Mouse (Mus musculus): ENCODE data around the gene Platr17. TPM values are rescaled to one million over a fixed set of nuclear protein-coding genes. Genes with fewer than 3 reads are reported as not detected.

The Platr17 gene
- polyA plus RNA-seq, 1 experiment from 2014 or later = 0.41 TPM

- H3K36me3 ChIP-seq (replicated peaks; ENCODE audit: insufficient read depth, low read length) = peaks cover 36% of the 10 kb centered on the region
- H3K4me1 ChIP-seq (ENCODE audit: insufficient read depth) = peaks cover 11% of the 10 kb centered on the region
- H3K9me3 ChIP-seq (ENCODE audit: low read length) = no peaks in the 10 kb centered on the region
- H3K27me3 ChIP-seq (ENCODE audit: insufficient read depth, low read length) = no peaks in the 10 kb centered on the region
- 55% methylated on average over 18 of the region's 18 CpGs for WGBS (ENCODE audit: insufficient replicate concordance)
- peak overlapping the region; percentile 80 for H3K9ac ChIP-seq (replicated peaks)
- TF ChIP-seq EP300 (IDR thresholded peaks at IDR 0.05; ENCODE audit: low read depth) (no peak), CTCF (IDR thresholded peaks at IDR 0.05; ENCODE audit: low read depth) (no peak)
- DNase-seq (no peak), ATAC-seq (no peak)
- H3K27ac ChIP-seq (ENCODE audit: low read depth) = no peak overlapping the region; the same call in 1 of the 2 replicates
- peak overlapping the region; percentile 89 for H3K4me3 ChIP-seq (ENCODE audit: low read depth, low read length)
- peak overlapping the region; percentile 100 for H3K4me2 ChIP-seq (ENCODE audit: low read depth, low read length)
These were observed 26.4 kb downstream of the Platr17 start for GRCm38 (mm10) chr17:33931159-33931866.

GRCm38 (mm10) chr17:33931947-33932346, 27.0 kb downstream of the Platr17 start:
- DNase-seq (no peak), ATAC-seq (no peak)
- Histone ChIP-seq H3K27me3 (ENCODE audit: insufficient read depth, low read length) (no peaks in the 10 kb centered on the region), H3K36me3 (replicated peaks; ENCODE audit: insufficient read depth, low read length) (peaks cover 35% of the 10 kb centered on the region), H3K9me3 (ENCODE audit: low read length) (no peaks in the 10 kb centered on the region), H3K27ac (ENCODE audit: low read depth) (no peak overlapping the region), H3K9ac (replicated peaks) (no peak overlapping the region), H3K4me1 (ENCODE audit: insufficient read depth) (peaks cover 11% of the 10 kb centered on the region), H3K4me2 (ENCODE audit: low read depth, low read length) (no peak overlapping the region), H3K4me3 (ENCODE audit: low read depth, low read length) (no peak overlapping the region)
- TF ChIP-seq EP300 (IDR thresholded peaks at IDR 0.05; ENCODE audit: low read depth) (no peak), CTCF (IDR thresholded peaks at IDR 0.05; ENCODE audit: low read depth) (no peak)
- WGBS (ENCODE audit: insufficient replicate concordance) = 93% methylated on average over 11 of the region's 11 CpGs

- no peaks in the 10 kb centered on the region for H3K9me3 ChIP-seq (ENCODE audit: low read length)
- no peak overlapping the region for H3K4me2 ChIP-seq (ENCODE audit: low read depth, low read length)
- H3K9ac ChIP-seq (replicated peaks) = no peak overlapping the region
- no peak overlapping the region for H3K27ac ChIP-seq (ENCODE audit: low read depth)
- WGBS (ENCODE audit: insufficient replicate concordance) = 80% methylated on average over 14 of the region's 14 CpGs
- no peak for DNase-seq
- H3K27me3 ChIP-seq (ENCODE audit: insufficient read depth, low read length) = no peaks in the 10 kb centered on the region
- ATAC-seq = no peak
- peaks cover 31% of the 10 kb centered on the region for H3K36me3 ChIP-seq (replicated peaks; ENCODE audit: insufficient read depth, low read length)
- H3K4me3 ChIP-seq (ENCODE audit: low read depth, low read length) = no peak overlapping the region
- TF ChIP-seq CTCF (IDR thresholded peaks at IDR 0.05; ENCODE audit: low read depth) = no peak
- no peak for TF ChIP-seq EP300 (IDR thresholded peaks at IDR 0.05; ENCODE audit: low read depth)
- H3K4me1 ChIP-seq (ENCODE audit: insufficient read depth) = peaks cover 11% of the 10 kb centered on the region
These were observed 27.5 kb downstream of the Platr17 start for GRCm38 (mm10) chr17:33932448-33932847.

- no peak overlapping the region for H3K4me2 ChIP-seq (ENCODE audit: low read depth, low read length)
- peaks cover 25% of the 10 kb centered on the region for H3K36me3 ChIP-seq (replicated peaks; ENCODE audit: insufficient read depth, low read length)
- peaks cover 11% of the 10 kb centered on the region for H3K4me1 ChIP-seq (ENCODE audit: insufficient read depth)
- no peak overlapping the region for H3K4me3 ChIP-seq (ENCODE audit: low read depth, low read length)
- no peaks in the 10 kb centered on the region for H3K27me3 ChIP-seq (ENCODE audit: insufficient read depth, low read length)
- WGBS (ENCODE audit: insufficient replicate concordance) = 83% methylated on average over 15 of the region's 15 CpGs
- H3K9ac ChIP-seq (replicated peaks) = no peak overlapping the region
- DNase-seq (no peak), ATAC-seq (no peak)
- TF ChIP-seq EP300 (IDR thresholded peaks at IDR 0.05; ENCODE audit: low read depth) (no peak), CTCF (IDR thresholded peaks at IDR 0.05; ENCODE audit: low read depth) (no peak)
- no peaks in the 10 kb centered on the region for H3K9me3 ChIP-seq (ENCODE audit: low read length)
- H3K27ac ChIP-seq (ENCODE audit: low read depth) = no peak overlapping the region
These were observed 28.0 kb downstream of the Platr17 start for GRCm38 (mm10) chr17:33932970-33933369.

GRCm38 (mm10) chr17:33935422-33936055, 30.6 kb downstream of the Platr17 start:
- 79% methylated on average over 21 of the region's 21 CpGs for WGBS (ENCODE audit: insufficient replicate concordance)
- TF ChIP-seq CTCF (IDR thresholded peaks at IDR 0.05; ENCODE audit: low read depth) (no peak), EP300 (IDR thresholded peaks at IDR 0.05; ENCODE audit: low read depth) (no peak)
- Histone ChIP-seq H3K9ac (replicated peaks) (no peak overlapping the region), H3K36me3 (replicated peaks; ENCODE audit: insufficient read depth, low read length) (peaks cover 24% of the 10 kb centered on the region), H3K27ac (ENCODE audit: low read depth) (no peak overlapping the region), H3K4me1 (ENCODE audit: insufficient read depth) (peaks cover 19% of the 10 kb centered on the region), H3K4me2 (ENCODE audit: low read depth, low read length) (no peak overlapping the region), H3K4me3 (ENCODE audit: low read depth, low read length) (no peak overlapping the region), H3K9me3 (ENCODE audit: low read length) (no peaks in the 10 kb centered on the region), H3K27me3 (ENCODE audit: insufficient read depth, low read length) (no peaks in the 10 kb centered on the region)
- ATAC-seq (no peak), DNase-seq (no peak)

GRCm38 (mm10) chr17:33936993-33937392, 32.1 kb downstream of the Platr17 start:
- Histone ChIP-seq H3K4me2 (ENCODE audit: low read depth, low read length) (no peak overlapping the region), H3K9me3 (ENCODE audit: low read length) (no peaks in the 10 kb centered on the region), H3K27ac (ENCODE audit: low read depth) (no peak overlapping the region), H3K9ac (replicated peaks) (no peak overlapping the region), H3K4me1 (ENCODE audit: insufficient read depth) (peaks cover 24% of the 10 kb centered on the region), H3K36me3 (replicated peaks; ENCODE audit: insufficient read depth, low read length) (peaks cover 24% of the 10 kb centered on the region), H3K4me3 (ENCODE audit: low read depth, low read length) (no peak overlapping the region), H3K27me3 (ENCODE audit: insufficient read depth, low read length) (no peaks in the 10 kb centered on the region)
- WGBS (ENCODE audit: insufficient replicate concordance) = 84% methylated on average over 15 of the region's 15 CpGs
- ATAC-seq (no peak), DNase-seq (no peak)
- TF ChIP-seq CTCF (IDR thresholded peaks at IDR 0.05; ENCODE audit: low read depth) = no peak
- TF ChIP-seq EP300 (IDR thresholded peaks at IDR 0.05; ENCODE audit: low read depth) = no peak
